Mouse (Mus musculus) myocyte (in vitro differentiated cells): ENCODE data around the gene Lrrc32.

Experiments used
- CEBPB ChIP-seq: IDR thresholded peaks from 2 replicates; pipeline ENCODE4 v1.6.1; 2011; ENCODE audit warnings: mild to moderate bottlenecking, moderate library complexity; ENCODE audit not compliant: poor library complexity, insufficient read depth, severe bottlenecking
- E2F4 ChIP-seq: IDR thresholded peaks from one replicate; pipeline ENCODE4 v1.6.1; 2011; ENCODE audit warnings: mild to moderate bottlenecking, control low read depth, moderate library complexity; ENCODE audit not compliant: insufficient read depth
- MAX ChIP-seq: IDR thresholded peaks from one replicate; pipeline ENCODE4 v1.6.1; 2011; ENCODE audit warnings: low read depth, mild to moderate bottlenecking, control low read depth
- MYOD1 ChIP-seq, 3 experiments: IDR thresholded peaks; one replicate each; pipeline ENCODE4 v1.6.1; 2011; ENCODE audit warnings: control low read depth in 2 of 3, low read depth in 2 of 3, mild to moderate bottlenecking in 2 of 3, moderate library complexity in 1 of 3; ENCODE audit not compliant: insufficient read length in 2 of 3, control insufficient read depth in 1 of 3
- MYOG ChIP-seq, 3 experiments: IDR thresholded peaks; one replicate each; pipeline ENCODE4 v1.6.1; 2011; ENCODE audit warnings: control low read depth in 2 of 3, low read depth in 2 of 3, mild to moderate bottlenecking in 2 of 3; ENCODE audit not compliant: insufficient read length in 2 of 3, control insufficient read depth in 1 of 3, insufficient read depth in 1 of 3
- POLR2A ChIP-seq: IDR thresholded peaks from one replicate; pipeline ENCODE4 v1.6.1; 2011; ENCODE audit warnings: low read depth, mild to moderate bottlenecking, control low read depth, moderate library complexity; ENCODE audit not compliant: insufficient read length
- POLR2AphosphoS2 ChIP-seq: IDR thresholded peaks from one replicate; pipeline ENCODE4 v1.6.1; 2011; ENCODE audit warnings: low read depth, control low read depth; ENCODE audit not compliant: insufficient read length
- SRF ChIP-seq: IDR thresholded peaks from one replicate; pipeline ENCODE4 v1.6.1; 2011; ENCODE audit warnings: low read depth; ENCODE audit not compliant: control insufficient read depth, insufficient read length
- TCF12 ChIP-seq: IDR thresholded peaks from one replicate; pipeline ENCODE4 v1.6.1; 2011; ENCODE audit warnings: mild to moderate bottlenecking, control low read depth; ENCODE audit not compliant: poor library complexity, insufficient read depth, severe bottlenecking
- TCF3 ChIP-seq: IDR thresholded peaks from one replicate; pipeline ENCODE4 v1.6.1; 2011; ENCODE audit warnings: low read depth, control low read depth; ENCODE audit not compliant: insufficient read length
- USF1 ChIP-seq: IDR thresholded peaks from one replicate; pipeline ENCODE4 v1.6.1; 2011; ENCODE audit warnings: low read depth, mild to moderate bottlenecking, control low read depth, moderate library complexity

DNA sequence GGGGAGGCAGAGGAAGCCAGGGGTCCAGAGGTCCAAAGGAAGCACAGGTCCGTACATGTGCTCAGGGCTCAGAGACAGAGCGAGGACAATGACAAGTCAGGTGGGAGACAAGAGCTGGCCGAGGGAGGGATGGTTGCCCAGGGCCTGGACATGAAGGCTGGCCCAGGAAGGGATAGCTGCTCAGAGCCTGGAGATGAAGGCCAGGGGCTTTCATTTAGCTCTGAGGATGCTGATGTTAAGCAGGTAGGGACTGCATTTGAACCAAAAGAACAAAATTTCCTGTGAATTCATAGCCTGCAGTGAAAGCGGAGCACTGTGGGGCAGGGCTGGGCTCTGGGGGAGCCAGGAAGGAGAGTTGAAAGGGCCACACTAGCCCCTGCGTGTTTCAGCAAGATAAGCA lies 3.2 kb downstream of the Lrrc32 start:
- no peak for TF ChIP-seq E2F4
- no peak for TF ChIP-seq USF1
- TF ChIP-seq MYOG (IDR thresholded peaks at IDR 0.05; ENCODE audit: control insufficient read depth in 1 of 3, insufficient read depth in 1 of 3, insufficient read length in 2 of 3, low read depth in 2 of 3), result no peak
- TF ChIP-seq POLR2A, result no peak
- no peak for TF ChIP-seq SRF
- TF ChIP-seq TCF12, result no peak
- no peak for TF ChIP-seq CEBPB
- TF ChIP-seq MAX, result no peak
- no peak for TF ChIP-seq MYOD1 (IDR thresholded peaks at IDR 0.05; ENCODE audit: control insufficient read depth in 1 of 3, insufficient read length in 2 of 3, low read depth in 2 of 3)
- TF ChIP-seq TCF3, result no peak
- no peak for TF ChIP-seq POLR2AphosphoS2
